Mouse (Mus musculus) WW6 (cell line): Measurements from ENCODE around the gene Fbxl17.

Experiments used
- DNase-seq: peaks from one replicate; pipeline ENCODE4 v3.0.0-alpha.2; 2013; ENCODE audit warnings: low read depth, low spot score

The Fbxl17 gene

GRCm38 (mm10) chr17:63499636-63500155 is at the start of gene Fbxl17:
Fbxl17 (minus strand) TSS chr17:63500017.
- DNase-seq = no peak

DNA sequence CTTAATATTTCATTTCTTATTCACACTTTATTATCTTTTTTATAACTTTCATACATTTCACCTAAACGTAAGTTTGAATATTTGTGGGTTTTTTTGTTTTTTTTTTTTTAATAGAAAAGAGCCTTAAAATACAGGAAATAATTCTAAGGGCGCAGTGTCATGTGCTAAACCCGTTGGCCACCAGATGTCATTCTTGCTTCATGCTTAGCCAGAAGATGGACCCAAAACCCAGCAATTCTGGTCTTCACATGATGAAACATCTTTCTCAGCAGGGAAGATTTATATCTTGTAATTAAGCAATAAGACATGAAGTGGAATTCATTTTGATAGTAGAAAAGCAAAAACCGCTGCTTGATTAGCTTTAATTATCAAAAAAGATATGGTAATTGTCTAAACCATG is 47.6 kb upstream of the Fbxl17 start:
- no peak for DNase-seq

DNA sequence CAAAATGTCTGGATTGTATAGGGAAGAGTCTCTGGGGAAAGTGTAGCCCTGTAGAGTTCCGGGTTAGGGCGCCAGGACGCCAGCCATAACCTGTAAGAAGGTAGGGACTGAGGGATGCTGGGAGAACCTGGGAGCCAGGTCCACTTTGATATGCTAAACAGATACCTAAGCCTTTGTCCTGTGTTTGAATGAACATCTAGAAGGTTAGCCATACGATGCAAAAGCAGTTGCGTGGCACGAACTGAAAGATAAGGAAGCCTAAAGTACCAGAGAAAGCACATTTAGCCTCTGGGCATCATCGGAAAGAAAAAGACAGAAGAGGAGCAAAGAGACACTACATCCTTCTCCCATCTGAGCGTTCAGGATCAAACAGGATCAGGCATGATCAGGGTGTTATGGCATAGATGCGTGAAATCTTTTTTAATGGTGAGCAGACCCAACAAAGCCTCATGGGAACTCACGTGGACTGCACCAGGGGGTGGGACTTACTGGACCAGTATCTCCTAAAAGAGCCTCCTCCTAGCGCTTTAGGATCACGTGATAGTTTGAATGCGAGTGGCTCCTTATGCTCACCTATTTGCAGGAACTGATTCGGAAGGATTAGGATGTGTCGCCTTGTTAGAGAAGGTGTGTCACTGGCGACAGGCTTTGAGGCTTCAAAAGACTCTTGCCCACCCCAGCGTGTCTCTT is 34.9 kb upstream of the Fbxl17 start:
- DNase-seq = peak; percentile 45

- no peak for DNase-seq
Observed at GRCm38 (mm10) chr17:63533074-63533836, 33.4 kb upstream of the Fbxl17 start.

DNA sequence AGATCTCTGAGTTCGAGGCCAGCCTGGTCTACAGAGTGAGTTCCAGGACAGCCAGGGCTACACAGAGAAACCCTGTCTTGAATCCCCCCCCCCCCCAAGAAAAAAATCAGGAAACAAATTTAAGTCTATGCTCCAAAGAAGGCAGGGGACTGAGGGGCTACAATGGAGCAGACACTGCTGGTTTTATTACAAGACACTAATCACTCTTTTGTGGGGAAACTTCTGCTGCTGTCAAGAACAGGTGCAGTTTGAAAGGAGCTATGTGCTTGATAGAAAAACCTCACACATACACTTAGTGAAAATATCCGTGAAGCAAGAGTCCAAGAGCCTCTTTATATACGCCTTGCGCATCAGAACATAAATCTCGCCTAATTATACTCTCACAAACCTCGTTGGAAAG is 29.7 kb upstream of the Fbxl17 start:
- DNase-seq = no peak

DNA sequence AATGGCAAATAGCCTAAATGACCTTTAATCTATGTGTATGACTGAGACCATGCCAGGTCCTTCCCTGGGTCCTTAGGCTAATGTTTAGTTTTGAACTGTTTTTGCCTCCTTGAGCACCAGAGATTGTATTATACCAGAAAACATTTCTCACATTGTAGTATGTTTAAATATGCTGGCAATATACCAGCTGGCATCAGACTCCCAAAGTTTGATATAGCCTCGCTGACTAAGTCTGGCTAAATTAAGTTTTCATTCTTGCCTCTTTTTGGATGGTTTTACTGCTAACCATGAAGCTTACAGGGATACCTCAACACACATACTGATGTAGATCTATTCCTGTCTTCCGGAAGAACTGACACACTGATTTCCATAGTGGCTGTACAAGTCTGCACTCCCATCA is 20.9 kb upstream of the Fbxl17 start:
- DNase-seq = no peak

GRCm38 (mm10) chr17:63510451-63510850 is 10.6 kb upstream of the Fbxl17 start:
- DNase-seq = no peak

- no peak for DNase-seq
Observed at GRCm38 (mm10) chr17:63501091-63501490, 1.3 kb upstream of the Fbxl17 start.

GRCm38 (mm10) chr17:63500156-63500834 is 478 bp upstream of the Fbxl17 start:
- DNase-seq = peak; percentile 65

DNA sequence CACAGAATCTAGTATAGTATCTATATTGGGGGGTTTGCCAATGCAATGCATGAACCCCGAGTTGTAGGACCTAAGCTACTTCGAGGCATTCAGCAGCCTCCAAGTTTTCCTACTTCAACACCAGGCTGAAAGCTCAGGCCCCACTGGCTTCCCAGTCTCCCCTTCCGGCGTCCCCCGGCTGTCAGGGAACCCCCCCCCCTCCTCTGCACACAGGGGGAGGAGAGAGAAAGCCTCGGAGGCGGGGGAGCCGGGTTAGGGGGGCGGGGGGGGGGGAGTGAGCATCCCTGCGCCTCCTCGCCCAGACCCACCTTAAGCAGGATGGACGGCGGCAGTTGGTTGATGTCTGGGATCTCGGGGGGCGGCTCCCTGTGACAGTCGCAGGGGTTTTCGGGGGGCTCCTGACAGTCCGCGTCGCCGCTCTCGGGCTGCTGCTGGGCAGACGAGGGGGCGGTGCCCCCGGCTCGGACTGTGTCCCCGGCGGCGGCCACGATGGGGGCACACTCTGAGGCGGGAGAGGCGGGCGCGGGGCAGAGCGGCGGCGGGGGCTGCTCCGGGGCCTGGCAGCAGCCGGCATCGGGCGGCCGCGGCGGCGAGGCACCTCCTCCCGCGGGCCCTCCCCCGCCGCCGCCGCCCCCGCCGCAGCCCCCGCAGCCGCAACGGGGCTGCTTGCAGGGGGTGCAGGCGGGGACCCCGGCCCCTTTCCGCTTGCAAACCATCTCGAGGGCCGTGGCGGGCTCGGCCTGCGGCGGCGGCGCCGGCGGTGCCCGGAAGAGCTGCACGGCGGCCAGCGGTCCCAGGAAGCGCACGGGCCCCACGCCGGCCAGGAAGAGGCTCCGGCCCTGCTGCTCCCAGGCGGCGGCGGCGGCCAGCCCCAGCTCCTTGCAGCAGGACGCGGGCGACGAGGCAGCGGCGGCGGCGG is 841 bp downstream of the Fbxl17 start:
- no peak for DNase-seq

DNA sequence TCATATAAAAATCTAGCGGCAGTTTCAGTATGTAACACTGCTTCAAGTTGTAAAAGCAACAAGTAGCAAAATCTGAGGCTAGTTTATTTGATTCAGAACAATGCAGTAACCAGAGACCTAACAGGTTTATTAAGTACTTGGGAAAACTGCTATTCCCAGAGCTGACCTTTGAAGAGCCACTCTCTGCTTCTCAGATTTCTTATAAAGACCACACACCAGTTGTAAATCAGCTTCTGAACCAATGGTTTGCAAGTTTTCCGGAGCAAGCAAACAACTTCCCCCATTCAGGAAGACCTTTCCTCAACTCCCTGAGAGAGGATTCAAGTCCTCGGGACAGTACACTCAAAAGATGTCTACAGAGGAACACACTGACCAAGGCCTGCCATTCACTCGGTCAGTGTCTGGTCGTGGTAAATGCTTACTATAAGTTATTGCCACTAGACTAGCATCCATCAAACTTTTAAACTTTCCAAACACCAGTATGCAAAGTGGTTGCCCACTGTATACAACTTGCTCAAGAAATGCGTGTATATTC is 1.6 kb downstream of the Fbxl17 start:
- no peak for DNase-seq

DNA sequence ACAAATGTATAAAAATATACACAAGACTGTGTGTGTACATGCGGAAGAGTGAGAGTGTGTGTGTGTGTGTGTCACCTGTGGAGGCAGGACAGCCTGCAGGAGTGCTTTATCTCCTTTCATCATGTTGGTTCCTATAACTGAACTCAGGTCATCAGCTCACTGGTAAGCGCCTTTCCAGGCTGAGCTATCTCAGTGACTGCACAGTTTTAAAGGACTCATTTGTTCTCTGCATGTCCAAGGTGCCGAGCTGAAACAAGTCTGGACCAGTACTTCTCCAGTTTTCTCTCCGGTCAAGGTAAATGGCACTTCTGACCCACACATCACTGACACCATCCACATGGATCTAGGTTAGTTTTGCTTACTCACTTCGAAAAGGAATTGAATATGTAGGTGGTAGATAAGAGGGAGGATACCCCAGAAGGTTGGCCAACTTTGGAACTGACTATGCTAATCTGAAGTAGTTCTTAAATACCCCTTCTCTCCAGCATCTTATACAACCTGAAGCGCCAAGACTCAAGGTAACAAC is 2.5 kb downstream of the Fbxl17 start:
- no peak for DNase-seq

GRCm38 (mm10) chr17:63496153-63496552 is 3.7 kb downstream of the Fbxl17 start:
- no peak for DNase-seq

GRCm38 (mm10) chr17:63493876-63494580 is 5.8 kb downstream of the Fbxl17 start:
- DNase-seq = no peak

DNA sequence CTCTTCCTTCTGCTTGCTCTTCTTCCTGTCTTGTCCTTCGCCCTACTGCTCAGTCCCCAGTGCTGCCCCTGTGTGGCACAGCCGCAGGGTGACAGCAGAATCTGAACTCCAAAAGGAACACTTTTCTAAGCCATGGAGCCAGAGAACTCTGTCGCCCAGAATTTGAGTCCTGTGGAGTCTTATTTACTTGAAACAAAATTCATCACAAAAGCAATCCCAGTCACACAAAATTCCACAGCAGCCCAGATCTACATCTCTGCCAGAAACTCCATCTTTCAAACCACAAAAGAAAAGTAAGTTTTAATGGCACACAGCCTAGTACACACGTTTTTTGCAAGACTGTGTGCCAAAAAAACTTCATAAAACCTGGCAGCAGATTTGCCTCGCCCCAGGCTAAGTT is 6.5 kb downstream of the Fbxl17 start:
- DNase-seq = no peak

GRCm38 (mm10) chr17:63492665-63493273 is 7.0 kb downstream of the Fbxl17 start:
- no peak for DNase-seq

DNA sequence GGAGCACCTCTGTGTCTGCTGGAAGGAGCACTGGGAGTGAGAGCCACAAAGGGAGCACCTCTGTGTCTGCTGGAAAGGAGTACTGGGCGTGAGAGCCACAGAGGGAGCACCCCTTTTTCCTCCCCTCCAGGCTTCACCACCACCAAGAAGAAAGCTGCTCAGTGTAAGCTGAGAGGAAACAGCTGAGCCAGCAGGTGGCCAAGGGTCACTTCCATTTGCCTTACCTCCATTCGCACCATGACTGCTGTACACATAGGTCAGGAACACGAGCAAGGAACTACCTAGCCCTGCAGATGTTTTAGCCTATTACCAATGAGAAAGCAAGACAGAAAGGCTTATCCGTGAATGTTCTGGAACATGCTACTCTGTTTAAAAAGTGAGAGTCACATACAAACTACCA is 10.3 kb downstream of the Fbxl17 start:
- DNase-seq = no peak

- no peak for DNase-seq
Observed at GRCm38 (mm10) chr17:63467866-63468265, 32.0 kb downstream of the Fbxl17 start.

DNA sequence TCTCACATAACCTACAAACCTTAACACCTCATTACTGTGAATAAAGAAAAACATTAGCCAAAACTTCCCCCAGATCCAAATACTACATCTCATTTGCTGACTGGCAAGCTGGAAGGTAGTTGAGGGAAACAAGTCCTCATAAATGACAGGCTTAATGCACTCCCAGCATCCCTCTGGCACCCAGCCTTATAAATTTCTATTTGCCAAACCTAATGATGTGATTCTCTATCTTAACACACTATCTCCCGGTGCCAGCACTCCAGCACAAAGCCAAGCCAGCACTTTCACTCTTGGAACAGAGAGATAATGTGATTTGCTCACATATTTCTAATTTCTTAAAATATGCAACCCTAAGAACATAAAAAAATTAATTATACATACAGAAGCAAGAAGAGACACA is 34.6 kb downstream of the Fbxl17 start:
- DNase-seq = no peak

- no peak for DNase-seq
Observed at GRCm38 (mm10) chr17:63462512-63462911, 37.3 kb downstream of the Fbxl17 start.
